Mouse (Mus musculus) frontal cortex, postnatal 25 days (tissue): ENCODE results near the gene Sh3tc1.

Experiments used
- DNase-seq, 2 experiments: peaks; one replicate each; pipeline ENCODE4 v3.0.0; 2022; ENCODE audit warnings: low spot score in 2 of 2

Sh3tc1 gene

DNA sequence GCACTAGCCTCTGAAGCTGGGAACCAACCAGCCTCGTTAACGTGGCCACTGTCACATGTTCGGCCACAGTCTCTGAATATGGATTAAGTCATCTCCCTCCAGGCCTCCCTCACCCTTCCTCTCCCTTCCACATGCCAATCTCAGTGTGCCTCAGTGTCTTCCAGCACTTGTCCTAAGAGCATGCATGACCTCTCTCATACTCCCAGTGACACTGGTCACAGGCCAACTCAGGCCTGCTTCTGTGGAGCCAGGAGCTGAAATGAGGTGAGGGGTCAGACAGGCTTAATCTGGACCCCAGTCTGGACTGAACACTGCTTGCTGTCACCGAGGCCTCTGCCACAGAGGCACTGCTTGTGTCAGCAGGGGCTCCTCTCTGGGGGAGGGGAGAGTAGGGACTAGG lies 53.5 kb downstream of the Sh3tc1 start:
- DNase-seq, result no peak

DNA sequence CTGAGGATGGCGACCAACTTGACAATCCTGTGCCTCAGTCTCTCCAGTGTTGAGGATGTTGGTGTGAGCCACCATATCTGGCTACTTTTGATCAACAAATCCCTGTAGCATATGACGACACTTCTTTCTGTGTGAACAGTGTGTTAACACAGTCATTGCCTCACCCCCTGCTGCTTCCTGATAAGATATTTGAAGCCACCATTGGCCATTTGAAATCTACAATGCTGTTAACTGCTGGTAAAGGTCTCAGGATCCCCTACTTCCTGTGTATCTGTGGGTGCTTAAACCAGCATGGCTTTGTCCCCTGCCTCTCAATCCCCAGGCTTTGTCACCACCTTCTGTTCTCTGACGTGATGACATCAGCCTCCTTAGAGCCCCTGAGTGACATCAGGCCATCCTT lies 54.7 kb downstream of the Sh3tc1 start:
- DNase-seq, result no peak

DNA sequence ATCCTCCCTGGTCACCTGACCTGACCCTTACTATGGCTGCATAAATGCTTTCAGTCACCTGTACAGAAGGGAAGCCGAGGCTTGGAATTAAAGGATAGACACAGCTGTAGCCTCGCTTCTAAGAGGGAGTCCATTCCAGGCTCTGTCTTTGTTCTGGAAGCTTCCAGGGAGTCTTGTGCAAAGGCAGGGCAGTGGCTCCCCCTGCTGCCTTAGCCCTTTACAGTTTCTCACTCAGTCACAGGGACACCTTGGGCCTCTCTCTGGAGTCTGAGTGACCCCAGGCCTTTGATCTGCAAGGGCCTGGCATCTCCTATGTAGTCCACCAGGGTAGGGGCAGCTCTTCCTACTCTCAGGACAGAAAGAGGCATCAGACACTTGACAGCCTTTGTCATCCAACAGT lies 58.8 kb downstream of the Sh3tc1 start:
- DNase-seq, result peak in 1 of 2 experiments; percentile 26

DNA sequence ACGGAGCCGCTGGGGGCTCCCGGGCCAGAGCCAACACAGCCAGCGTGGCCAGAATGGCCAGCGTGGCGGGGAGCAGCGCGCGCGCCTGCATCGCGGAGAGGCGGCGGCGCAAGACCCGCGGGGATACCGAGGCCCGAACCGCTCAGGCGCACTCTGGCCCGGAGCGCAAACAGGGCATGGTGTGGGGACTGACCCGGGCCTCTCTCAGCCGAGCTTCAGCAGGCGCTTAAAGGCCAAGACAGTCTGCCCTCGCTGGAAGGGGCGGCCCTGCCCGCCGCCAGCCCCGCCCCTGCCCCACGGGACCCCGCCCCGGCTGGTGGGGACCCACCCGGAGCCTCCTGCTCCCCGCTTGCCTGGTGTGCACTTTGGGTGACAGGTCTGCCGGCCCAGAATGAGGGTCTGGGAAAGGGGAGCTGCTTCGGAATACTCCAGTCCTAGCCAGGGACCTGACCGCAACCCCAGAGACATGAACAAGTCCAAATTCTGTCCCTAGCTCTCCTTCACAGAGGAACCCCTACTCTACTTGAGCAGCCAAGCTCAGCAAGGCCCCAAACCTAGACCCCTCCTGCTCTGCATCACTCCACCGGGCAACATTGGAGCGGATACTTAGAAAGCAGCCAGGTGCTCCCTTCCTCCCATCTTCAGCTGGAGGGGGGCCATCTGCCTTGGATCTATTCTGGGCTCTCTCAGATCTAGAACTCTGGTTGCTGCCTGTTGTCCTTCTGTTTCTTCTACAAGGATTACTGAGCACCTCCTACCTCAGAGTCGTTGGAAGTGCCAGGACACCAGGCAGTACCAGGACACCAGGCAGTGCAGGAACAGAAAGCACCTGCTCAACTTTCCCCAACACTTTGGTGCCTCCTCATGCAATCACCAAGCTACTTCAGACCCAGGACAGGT lies 60.3 kb downstream of the Sh3tc1 start, which contains the start of gene Htra3:
TSS of gene Htra3 (minus strand) at position 527 of the 900 bp plus-strand sequence.
- DNase-seq, result no peak

GRCm38 (mm10) chr5:35676964-35677363 lies 62.8 kb downstream of the Sh3tc1 start:
- no peak for DNase-seq

- no peak for DNase-seq
Measured at GRCm38 (mm10) chr5:35674081-35674555, 65.7 kb downstream of the Sh3tc1 start.

- peak in 1 of 2 experiments; percentile 29 for DNase-seq
Measured at GRCm38 (mm10) chr5:35673086-35673485, 66.7 kb downstream of the Sh3tc1 start.

DNA sequence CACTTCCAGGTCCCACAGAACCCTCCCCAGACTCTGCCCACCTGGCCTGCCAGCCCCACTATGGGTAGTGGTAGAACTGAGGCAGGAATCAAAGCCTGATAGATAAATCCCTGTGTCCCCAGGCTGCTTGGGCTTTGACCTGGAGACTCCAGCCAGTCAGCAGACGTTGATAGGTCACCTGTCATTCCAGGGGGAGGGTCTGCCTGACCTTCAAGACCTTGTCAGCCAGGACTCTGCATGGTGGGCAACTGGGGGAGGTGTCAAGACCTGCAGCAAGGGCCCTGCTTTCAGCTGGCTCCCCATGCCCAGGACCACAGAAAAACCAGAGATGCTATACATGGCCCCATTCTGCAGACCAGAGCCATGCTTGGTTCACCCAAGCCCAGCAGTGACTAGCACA lies 67.2 kb downstream of the Sh3tc1 start:
- no peak for DNase-seq

DNA sequence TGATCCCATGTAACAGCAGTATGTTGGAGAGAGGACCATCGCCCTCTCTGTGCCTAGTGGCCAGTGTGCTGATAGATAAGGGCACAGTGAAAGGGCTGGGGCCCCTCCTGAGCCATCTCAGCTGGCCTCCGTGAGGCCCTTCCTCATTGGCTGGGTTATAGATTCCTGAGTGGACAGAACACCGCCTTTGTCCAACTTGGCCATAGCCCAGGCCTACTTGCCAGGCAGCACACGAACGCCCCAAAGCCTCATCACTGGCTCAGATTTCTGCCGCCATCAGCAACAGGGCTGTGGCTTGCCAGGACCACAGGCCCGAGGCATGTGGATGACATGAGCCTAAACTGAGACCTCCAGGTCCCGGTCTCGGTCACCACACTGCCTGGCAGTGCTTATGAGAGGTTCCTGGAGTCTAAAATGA lies 68.3 kb downstream of the Sh3tc1 start:
- peak in 1 of 2 experiments; percentile 42 for DNase-seq

- no peak for DNase-seq
Measured at GRCm38 (mm10) chr5:35670412-35670801, 69.4 kb downstream of the Sh3tc1 start.

DNA sequence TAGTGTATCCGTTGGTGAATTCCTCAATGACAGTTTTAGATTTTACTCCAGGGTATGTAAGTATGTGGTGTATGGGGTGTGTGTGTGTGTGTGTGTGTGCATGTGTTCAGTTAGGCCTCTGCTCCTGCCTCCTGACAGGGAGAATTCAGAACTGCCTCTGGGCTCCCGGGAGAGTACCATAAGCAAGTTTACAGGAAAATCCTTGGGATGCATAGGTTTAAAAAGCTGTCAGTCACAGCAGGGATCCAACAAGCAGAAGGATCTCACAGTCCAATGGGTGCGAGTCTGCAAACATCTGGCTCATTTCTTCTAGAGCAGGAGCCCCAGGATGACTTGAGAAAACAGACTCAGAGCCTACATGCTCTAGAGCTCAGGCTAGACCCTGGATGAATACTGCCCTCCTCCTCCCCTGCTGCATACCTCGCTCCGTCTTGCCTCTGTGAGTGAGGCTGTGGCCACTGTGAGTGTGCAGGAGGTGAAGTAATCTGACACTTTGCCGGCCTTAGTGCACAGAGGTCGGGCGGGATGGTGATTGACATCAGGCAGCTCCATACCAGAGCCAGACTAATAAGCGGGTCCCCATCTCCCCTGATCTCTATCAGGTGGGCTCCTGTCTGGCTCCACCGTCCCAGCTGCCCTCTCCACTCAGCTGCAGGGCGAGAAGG lies 69.9 kb downstream of the Sh3tc1 start:
- no peak for DNase-seq

DNA sequence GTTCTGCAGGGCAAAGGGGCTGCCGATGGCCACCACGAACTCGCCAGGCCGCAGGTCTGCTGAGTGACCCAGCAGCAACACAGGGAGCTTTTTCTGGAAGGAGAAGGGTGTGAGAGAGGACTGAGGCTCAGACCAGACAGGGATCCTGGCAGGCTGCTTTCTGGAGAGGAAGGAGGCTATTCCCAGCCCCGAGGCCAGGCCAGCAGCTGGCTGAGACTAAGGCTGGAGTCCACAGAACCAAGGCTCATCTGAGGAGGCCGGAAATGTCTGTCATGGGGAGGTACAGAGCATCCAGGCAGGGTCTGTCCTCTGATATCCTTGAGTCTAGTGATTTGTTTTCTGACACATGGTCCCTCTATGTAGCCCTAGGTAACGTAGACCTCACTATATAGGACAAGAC lies 73.6 kb downstream of the Sh3tc1 start:
- no peak for DNase-seq

- DNase-seq, result no peak
Measured at GRCm38 (mm10) chr5:35662021-35662545, 77.7 kb downstream of the Sh3tc1 start.

DNA sequence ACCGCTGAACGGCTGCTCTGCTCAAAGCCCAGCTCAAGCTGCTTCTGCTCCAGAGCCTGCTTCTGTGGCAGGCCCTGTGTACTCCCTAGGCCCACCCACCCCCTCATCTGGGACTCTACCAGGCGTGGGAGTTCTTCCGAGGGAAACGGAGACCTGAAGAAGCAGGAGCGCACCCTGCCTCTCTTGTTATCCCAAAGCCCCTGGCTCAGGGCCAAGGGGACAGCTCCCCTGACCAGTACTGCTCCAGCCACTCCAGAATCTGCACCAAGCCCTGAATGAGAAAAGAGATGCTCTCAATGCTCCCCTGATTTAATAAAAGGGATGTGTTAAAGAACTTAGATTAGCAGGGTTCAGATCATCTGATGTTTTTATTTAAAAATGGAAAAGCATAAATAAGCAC lies 78.6 kb downstream of the Sh3tc1 start:
- DNase-seq, result no peak

- no peak for DNase-seq
Measured at GRCm38 (mm10) chr5:35659503-35659902, 80.3 kb downstream of the Sh3tc1 start.

- no peak for DNase-seq
Measured at GRCm38 (mm10) chr5:35655753-35656485, 83.9 kb downstream of the Sh3tc1 start.

DNA sequence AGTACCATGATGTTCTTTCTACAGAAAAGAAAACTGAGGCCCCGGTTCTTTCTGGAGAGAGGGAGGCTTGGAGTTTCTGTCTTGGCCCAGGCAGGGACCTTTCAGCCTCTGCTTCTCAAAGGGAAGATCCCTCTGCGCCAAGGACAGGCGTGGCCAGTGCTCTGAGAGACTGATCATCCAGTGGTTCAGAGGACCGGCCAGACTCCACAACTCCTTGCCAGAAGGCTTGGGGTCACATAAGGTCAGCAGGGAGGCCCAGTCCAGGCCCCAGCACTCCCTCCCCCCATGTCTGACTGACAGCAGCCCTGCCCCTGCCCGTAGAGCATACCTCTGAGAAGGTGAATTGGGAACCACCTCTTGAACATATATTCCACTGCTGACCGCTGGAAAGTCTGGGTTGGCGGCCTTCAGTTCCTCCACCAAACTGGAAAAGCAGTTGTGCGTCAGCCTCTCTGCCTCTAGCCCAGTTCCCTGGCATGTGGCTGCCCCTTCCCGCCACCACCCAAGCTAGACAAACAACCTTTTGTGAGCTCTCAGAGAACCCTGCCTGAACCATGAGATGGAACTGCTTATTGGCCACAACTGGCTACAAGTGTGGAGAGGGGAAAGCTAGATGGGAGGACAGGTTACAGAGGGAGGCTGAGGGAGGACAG lies 85.9 kb downstream of the Sh3tc1 start:
- DNase-seq, result no peak

GRCm38 (mm10) chr5:35652872-35653271 lies 86.9 kb downstream of the Sh3tc1 start:
- no peak for DNase-seq

DNA sequence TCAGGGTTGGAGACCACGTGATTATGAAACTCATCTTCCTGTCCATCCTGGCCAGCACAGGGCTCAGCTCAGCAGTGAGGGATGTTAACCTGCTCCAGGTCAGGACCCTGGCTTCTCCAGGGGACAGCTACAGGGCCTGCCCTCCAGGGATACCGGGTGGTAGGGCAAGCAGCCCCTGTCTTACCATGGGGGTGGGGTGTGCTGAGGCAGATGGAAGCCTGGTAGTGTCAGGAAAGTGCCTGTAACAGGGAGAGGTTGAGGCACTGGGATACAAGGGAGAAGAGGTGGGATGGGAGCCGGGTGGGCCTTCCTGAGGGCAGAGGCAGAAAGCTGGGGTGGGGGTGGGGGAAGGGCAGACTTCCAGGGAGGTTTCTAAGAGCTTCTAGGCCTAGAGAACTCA lies 87.5 kb downstream of the Sh3tc1 start:
- no peak for DNase-seq

DNA sequence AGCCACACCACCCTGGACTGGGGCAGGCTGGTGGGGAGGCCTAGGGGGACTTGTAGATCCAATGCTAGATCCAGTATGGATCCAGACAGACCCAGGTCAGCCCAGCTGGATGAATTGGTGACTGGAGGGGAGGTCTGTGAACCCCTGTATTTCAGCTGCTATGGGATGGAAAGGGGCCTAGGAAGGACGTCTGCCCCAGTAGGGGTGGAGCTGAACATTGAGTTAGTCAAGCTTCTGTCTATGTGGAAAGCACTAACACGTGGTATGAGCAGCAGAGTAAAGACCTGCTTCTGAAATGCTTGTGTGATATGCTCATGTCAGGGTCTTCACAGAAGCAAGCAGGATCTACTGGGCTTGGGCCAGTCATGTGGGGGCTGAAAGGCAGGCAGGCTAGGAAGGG lies 91.6 kb downstream of the Sh3tc1 start:
- no peak for DNase-seq

DNA sequence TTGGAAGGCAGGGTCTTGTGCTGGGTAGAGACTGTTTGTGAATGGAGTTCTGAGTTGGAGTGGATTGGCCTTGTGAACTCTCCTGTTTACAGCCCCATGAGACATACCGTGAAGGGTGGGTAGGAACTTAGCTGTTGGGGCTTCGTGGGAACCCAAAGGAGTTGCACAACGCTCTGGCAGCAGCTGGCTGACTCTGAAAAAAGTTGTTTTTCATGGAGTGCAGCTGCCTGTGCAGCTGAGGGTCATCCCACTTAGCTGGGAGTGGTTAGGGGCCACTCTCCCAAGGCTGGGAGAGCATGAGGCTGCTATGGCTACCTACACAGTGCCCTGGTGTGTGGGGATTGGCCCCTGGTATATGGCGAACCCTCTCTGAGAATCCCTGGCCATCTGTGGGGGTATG lies 92.2 kb downstream of the Sh3tc1 start:
- DNase-seq, result no peak
